Mouse (Mus musculus): Measurements from ENCODE around the gene Rbms3.

GRCm38 (mm10) chr9:116533381-116533780 is 1096.3 kb downstream of the Rbms3 start:
- TF ChIP-seq ZNF384 (IDR thresholded peaks at IDR 0.05; ENCODE audit: low read depth, low read length): no peak
- no peak for TF ChIP-seq ZC3H11A (IDR thresholded peaks at IDR 0.05; ENCODE audit: borderline replicate concordance, low read depth, low read length)
- TF ChIP-seq MAFK (IDR thresholded peaks at IDR 0.05; ENCODE audit: insufficient read depth, low read depth, low read length): no peak

Data from ES-E14 (cell line).